Mouse (Mus musculus): ENCODE measurements at regions not wholly inside any gene's neighbourhood (a gene's known extent, or its start where the extent isn't known, plus 50 kb on each side); places are given as distances from the start of the nearest gene placed in this dataset.

DNA sequence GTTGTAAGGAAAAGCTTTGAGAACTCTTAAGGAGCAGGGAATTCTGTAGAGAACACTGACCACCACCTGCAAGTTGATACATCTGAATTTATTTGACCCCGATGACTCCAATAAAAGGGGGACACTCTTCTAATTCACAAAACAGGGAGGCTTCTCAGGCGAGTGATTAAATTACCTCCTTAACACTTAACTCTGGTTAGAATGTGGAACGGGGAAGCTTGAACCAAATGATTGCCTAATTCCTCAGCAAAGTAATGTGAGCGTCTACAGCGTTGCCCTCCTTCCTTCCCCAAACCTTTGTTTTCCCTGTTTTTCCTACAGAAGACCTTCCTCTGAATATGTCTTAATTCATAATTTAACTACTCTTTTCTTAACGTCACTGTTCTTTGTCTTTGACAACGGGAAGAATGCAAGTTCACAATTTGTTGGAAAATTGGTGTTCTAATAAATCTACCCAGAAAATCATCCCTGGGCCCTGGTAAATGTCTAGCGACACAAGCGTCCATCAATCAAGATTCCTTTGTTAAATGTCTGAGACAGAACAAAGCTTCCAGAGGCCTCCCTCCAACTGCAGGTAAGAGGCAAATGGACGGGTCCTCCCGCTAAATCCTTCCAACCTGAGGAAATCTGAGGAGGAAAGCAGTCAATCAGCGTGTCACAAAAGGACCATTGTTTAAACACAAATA, 236.8 kb upstream of the Gpc5 start:
- H3K9me3 ChIP-seq (ENCODE audit: control insufficient read depth, low read length) = no peaks in the 10 kb centered on the region
- H3K27me3 ChIP-seq (ENCODE audit: control insufficient read depth) = no peaks in the 10 kb centered on the region
- H3K4me3 ChIP-seq (replicated peaks) = no peak overlapping the region
- TF ChIP-seq GATA1 (IDR thresholded peaks at IDR 0.05; ENCODE audit: low read length) (no peak), TAL1 (IDR thresholded peaks at IDR 0.05; ENCODE audit: low read length) (no peak)
- H3K36me3 ChIP-seq (ENCODE audit: control insufficient read depth) = no peaks in the 10 kb centered on the region
- no peaks in the 10 kb centered on the region for H3K4me1 ChIP-seq (ENCODE audit: control insufficient read depth)

- Histone ChIP-seq H3K27me3 (ENCODE audit: control insufficient read depth) (no peaks in the 10 kb centered on the region), H3K4me1 (ENCODE audit: control insufficient read depth) (no peaks in the 10 kb centered on the region), H3K4me3 (replicated peaks) (no peak overlapping the region), H3K36me3 (ENCODE audit: control insufficient read depth) (no peaks in the 10 kb centered on the region), H3K9me3 (ENCODE audit: control insufficient read depth, low read length) (no peaks in the 10 kb centered on the region)
- TF ChIP-seq TAL1 (IDR thresholded peaks at IDR 0.05; ENCODE audit: low read length) (no peak), GATA1 (IDR thresholded peaks at IDR 0.05; ENCODE audit: low read length) (no peak)
Observed at GRCm38 (mm10) chr14:114855746-114856145, 236.3 kb upstream of the Gpc5 start.

- Histone ChIP-seq H3K9me3 (ENCODE audit: control insufficient read depth, low read length) (no peaks in the 10 kb centered on the region), H3K4me3 (replicated peaks) (no peak overlapping the region), H3K4me1 (ENCODE audit: control insufficient read depth) (no peaks in the 10 kb centered on the region), H3K36me3 (ENCODE audit: control insufficient read depth) (no peaks in the 10 kb centered on the region), H3K27me3 (ENCODE audit: control insufficient read depth) (no peaks in the 10 kb centered on the region)
- TF ChIP-seq GATA1 (IDR thresholded peaks at IDR 0.05; ENCODE audit: low read length) = no peak
- TF ChIP-seq TAL1 (IDR thresholded peaks at IDR 0.05; ENCODE audit: low read length) = no peak
Observed at GRCm38 (mm10) chr14:114856243-114857031, 235.6 kb upstream of the Gpc5 start.

GRCm38 (mm10) chr14:114857171-114857570, 234.8 kb upstream of the Gpc5 start:
- H3K4me3 ChIP-seq (replicated peaks) = no peak overlapping the region
- no peaks in the 10 kb centered on the region for H3K36me3 ChIP-seq (ENCODE audit: control insufficient read depth)
- no peaks in the 10 kb centered on the region for H3K4me1 ChIP-seq (ENCODE audit: control insufficient read depth)
- H3K27me3 ChIP-seq (ENCODE audit: control insufficient read depth) = no peaks in the 10 kb centered on the region
- no peaks in the 10 kb centered on the region for H3K9me3 ChIP-seq (ENCODE audit: control insufficient read depth, low read length)
- TF ChIP-seq GATA1 (IDR thresholded peaks at IDR 0.05; ENCODE audit: low read length) (no peak), TAL1 (IDR thresholded peaks at IDR 0.05; ENCODE audit: low read length) (no peak)

DNA sequence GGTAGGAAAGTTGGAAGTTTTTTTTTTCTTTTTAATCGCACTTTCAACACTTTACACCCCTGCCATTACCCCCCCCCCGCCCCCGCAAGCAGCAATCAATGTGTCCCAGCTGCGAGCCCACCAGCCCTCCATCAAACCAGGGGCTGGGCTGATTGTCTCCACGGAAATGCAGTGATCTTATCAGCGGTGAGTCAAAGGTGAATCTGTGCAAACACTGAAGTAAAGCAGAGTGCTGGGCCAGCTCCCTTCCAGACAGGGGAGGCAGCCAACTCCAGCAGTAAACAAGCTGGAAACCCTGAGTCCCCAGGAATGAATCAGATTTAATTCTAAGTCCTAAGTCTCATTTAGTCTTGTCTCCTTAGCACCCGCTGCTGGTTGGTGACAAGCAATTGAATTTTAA, 234.3 kb upstream of the Gpc5 start:
- H3K36me3 ChIP-seq (ENCODE audit: control insufficient read depth) = no peaks in the 10 kb centered on the region
- H3K4me1 ChIP-seq (ENCODE audit: control insufficient read depth) = no peaks in the 10 kb centered on the region
- no peak overlapping the region for H3K4me3 ChIP-seq (replicated peaks)
- H3K27me3 ChIP-seq (ENCODE audit: control insufficient read depth) = no peaks in the 10 kb centered on the region
- TF ChIP-seq TAL1 (IDR thresholded peaks at IDR 0.05; ENCODE audit: low read length) (no peak), GATA1 (IDR thresholded peaks at IDR 0.05; ENCODE audit: low read length) (no peak)
- H3K9me3 ChIP-seq (ENCODE audit: control insufficient read depth, low read length) = no peaks in the 10 kb centered on the region

DNA sequence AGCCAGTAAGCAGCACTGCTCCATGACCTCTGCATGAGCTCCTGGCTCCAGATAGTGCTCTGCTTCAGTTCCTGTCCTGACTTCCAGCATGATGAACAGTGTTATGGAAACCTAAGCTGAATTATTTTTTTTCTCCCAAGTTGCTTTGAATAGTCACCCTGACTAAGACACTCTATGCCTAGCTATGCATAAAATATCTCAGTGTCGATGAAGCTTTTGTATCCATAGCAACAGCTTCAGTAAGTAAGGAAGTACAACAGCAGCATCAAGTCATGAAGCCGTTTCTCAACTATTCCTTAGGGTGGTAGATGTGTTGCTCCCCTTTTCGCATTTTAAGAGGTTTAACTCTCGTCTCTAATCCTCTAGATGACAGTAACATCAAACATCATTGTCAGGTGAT, 228.4 kb upstream of the Gpc5 start:
- Histone ChIP-seq H3K9me3 (ENCODE audit: control insufficient read depth, low read length) (no peaks in the 10 kb centered on the region), H3K4me1 (ENCODE audit: control insufficient read depth) (no peaks in the 10 kb centered on the region), H3K4me3 (replicated peaks) (no peak overlapping the region), H3K27me3 (ENCODE audit: control insufficient read depth) (no peaks in the 10 kb centered on the region), H3K36me3 (ENCODE audit: control insufficient read depth) (no peaks in the 10 kb centered on the region)
- TF ChIP-seq GATA1 (IDR thresholded peaks at IDR 0.05; ENCODE audit: low read length) (no peak), TAL1 (IDR thresholded peaks at IDR 0.05; ENCODE audit: low read length) (no peak)

DNA sequence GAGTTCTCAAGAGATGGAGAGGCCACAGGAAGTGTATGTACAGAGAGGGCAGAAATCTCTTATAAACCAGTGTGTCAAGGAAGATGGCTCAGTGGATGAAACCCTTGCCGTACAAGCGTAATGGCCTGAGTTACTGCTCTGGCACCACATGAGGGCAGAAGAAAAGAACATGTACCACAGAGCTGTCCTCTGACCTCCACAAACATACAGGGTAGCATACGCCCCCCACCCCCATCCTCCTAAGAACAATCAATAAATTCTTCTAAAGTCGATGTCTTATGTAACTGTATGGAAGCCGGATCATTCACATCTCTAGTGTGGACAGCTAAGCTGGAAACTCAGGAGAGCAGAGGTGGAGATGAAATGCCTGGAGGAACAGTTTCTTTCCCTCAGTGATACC, 227.9 kb upstream of the Gpc5 start:
- TF ChIP-seq TAL1 (IDR thresholded peaks at IDR 0.05; ENCODE audit: low read length) (no peak), GATA1 (IDR thresholded peaks at IDR 0.05; ENCODE audit: low read length) (no peak)
- Histone ChIP-seq H3K4me3 (replicated peaks) (no peak overlapping the region), H3K4me1 (ENCODE audit: control insufficient read depth) (no peaks in the 10 kb centered on the region), H3K27me3 (ENCODE audit: control insufficient read depth) (no peaks in the 10 kb centered on the region), H3K36me3 (ENCODE audit: control insufficient read depth) (no peaks in the 10 kb centered on the region), H3K9me3 (ENCODE audit: control insufficient read depth, low read length) (no peaks in the 10 kb centered on the region)

GRCm38 (mm10) chr14:114869233-114869632, 222.8 kb upstream of the Gpc5 start:
- no peaks in the 10 kb centered on the region for H3K9me3 ChIP-seq (ENCODE audit: control insufficient read depth, low read length)
- no peaks in the 10 kb centered on the region for H3K36me3 ChIP-seq (ENCODE audit: control insufficient read depth)
- TF ChIP-seq TAL1 (IDR thresholded peaks at IDR 0.05; ENCODE audit: low read length) (no peak), GATA1 (IDR thresholded peaks at IDR 0.05; ENCODE audit: low read length) (no peak)
- H3K4me3 ChIP-seq (replicated peaks) = no peak overlapping the region
- no peaks in the 10 kb centered on the region for H3K4me1 ChIP-seq (ENCODE audit: control insufficient read depth)
- H3K27me3 ChIP-seq (ENCODE audit: control insufficient read depth) = no peaks in the 10 kb centered on the region

DNA sequence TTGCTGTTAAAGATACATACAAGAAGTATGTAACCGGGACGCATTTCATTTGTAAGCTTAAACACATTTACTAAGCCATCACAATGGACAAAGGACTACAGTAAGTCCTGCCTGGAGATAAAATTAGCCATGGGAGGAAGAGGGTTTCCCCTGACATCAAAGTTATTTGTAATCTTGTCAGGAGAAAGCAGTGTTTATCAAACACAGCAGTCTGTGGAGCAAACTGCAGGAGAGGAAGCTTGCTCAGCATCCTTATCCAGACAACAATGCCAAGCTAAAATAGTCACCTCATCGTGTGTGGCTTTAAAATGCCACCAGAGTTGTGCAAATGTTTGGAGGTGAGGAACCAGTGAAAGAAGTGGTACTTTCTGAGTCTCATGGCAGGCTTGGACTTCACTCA, 216.9 kb upstream of the Gpc5 start:
- H3K4me3 ChIP-seq (replicated peaks) = no peak overlapping the region
- TF ChIP-seq TAL1 (IDR thresholded peaks at IDR 0.05; ENCODE audit: low read length) (no peak), GATA1 (IDR thresholded peaks at IDR 0.05; ENCODE audit: low read length) (no peak)
- no peaks in the 10 kb centered on the region for H3K36me3 ChIP-seq (ENCODE audit: control insufficient read depth)
- no peaks in the 10 kb centered on the region for H3K27me3 ChIP-seq (ENCODE audit: control insufficient read depth)
- H3K4me1 ChIP-seq (ENCODE audit: control insufficient read depth) = no peaks in the 10 kb centered on the region
- H3K9me3 ChIP-seq (ENCODE audit: control insufficient read depth, low read length) = no peaks in the 10 kb centered on the region

Data from erythroblast, embryonic 14.5 days (primary cell).